Mouse (Mus musculus): ENCODE measurements around the gene Sar1b. TPM values are rescaled to one million over a fixed set of nuclear protein-coding genes. Genes with fewer than 3 reads are reported as not detected.

Sar1b gene
- polyA plus RNA-seq, 1 experiment from 2014 or later = 110 TPM

- Histone ChIP-seq H3K4me3 (ENCODE audit: low read length) (no peak overlapping the region), H3K36me3 (ENCODE audit: control insufficient read depth, insufficient read depth, low read length) (no peaks in the 10 kb centered on the region), H3K9ac (ENCODE audit: low read length) (no peak overlapping the region), H3K27me3 (ENCODE audit: control insufficient read depth, insufficient read depth, low read depth, low read length) (no peaks in the 10 kb centered on the region), H3K27ac (ENCODE audit: low read length) (no peak overlapping the region), H3K4me2 (ENCODE audit: low read depth, low read length) (no peak overlapping the region), H3K9me3 (ENCODE audit: control insufficient read depth, low read length) (no peaks in the 10 kb centered on the region), H3K4me1 (replicated peaks; ENCODE audit: control insufficient read depth, insufficient read depth, low read length) (no peaks in the 10 kb centered on the region)
- WGBS = 86% methylated on average over 11 of the region's 11 CpGs
- no peak for ATAC-seq (ENCODE audit: low read depth)
Observed at GRCm38 (mm10) chr11:51839973-51840372, 76.5 kb downstream of the Sar1b start.

- H3K27me3 ChIP-seq (ENCODE audit: control insufficient read depth, insufficient read depth, low read depth, low read length) = no peaks in the 10 kb centered on the region
Observed at GRCm38 (mm10) chr11:51840657-51841056, 77.2 kb downstream of the Sar1b start.

GRCm38 (mm10) chr11:51841149-51841548, 77.7 kb downstream of the Sar1b start:
- Histone ChIP-seq H3K27ac (ENCODE audit: low read length) (no peak overlapping the region), H3K4me2 (ENCODE audit: low read depth, low read length) (no peak overlapping the region)
- WGBS = 41% methylated on average over 9 of the region's 9 CpGs

More at GRCm38 (mm10) chr11:51840657-51841056, 77.2 kb downstream of the Sar1b start:
- Histone ChIP-seq H3K4me1 (replicated peaks; ENCODE audit: control insufficient read depth, insufficient read depth, low read length) (no peaks in the 10 kb centered on the region), H3K4me3 (ENCODE audit: low read length) (no peak overlapping the region), H3K9ac (ENCODE audit: low read length) (no peak overlapping the region), H3K9me3 (ENCODE audit: control insufficient read depth, low read length) (no peaks in the 10 kb centered on the region), H3K27ac (ENCODE audit: low read length) (no peak overlapping the region), H3K36me3 (ENCODE audit: control insufficient read depth, insufficient read depth, low read length) (no peaks in the 10 kb centered on the region), H3K4me2 (ENCODE audit: low read depth, low read length) (no peak overlapping the region)
- WGBS = 69% methylated on average over 9 of the region's 9 CpGs
- no peak for ATAC-seq (ENCODE audit: low read depth)

More at GRCm38 (mm10) chr11:51841149-51841548, 77.7 kb downstream of the Sar1b start:
- no peaks in the 10 kb centered on the region for H3K9me3 ChIP-seq (ENCODE audit: control insufficient read depth, low read length)
- no peaks in the 10 kb centered on the region for H3K36me3 ChIP-seq (ENCODE audit: control insufficient read depth, insufficient read depth, low read length)
- no peak overlapping the region for H3K4me3 ChIP-seq (ENCODE audit: low read length)
- no peaks in the 10 kb centered on the region for H3K4me1 ChIP-seq (replicated peaks; ENCODE audit: control insufficient read depth, insufficient read depth, low read length)
- H3K9ac ChIP-seq (ENCODE audit: low read length) = no peak overlapping the region
- no peak for ATAC-seq (ENCODE audit: low read depth)
- H3K27me3 ChIP-seq (ENCODE audit: control insufficient read depth, insufficient read depth, low read depth, low read length) = no peaks in the 10 kb centered on the region

Other genes starting within 250 kb of the Sar1b start
- gene Phykpl, start 178.9 kb upstream of the Sar1b start, polyA plus RNA-seq (2015; fragmentation: Nextera tagmentation; extraction: Ambion mirVana) = 17.6 and 18.9 TPM in 2 replicates
- 317 and 349 TPM in 2 replicates for gene Hnrnpab, start 156.8 kb upstream of the Sar1b start, polyA plus RNA-seq (2015; fragmentation: Nextera tagmentation; extraction: Ambion mirVana)
- 111 and 116 TPM in 2 replicates for gene Nhp2, start 144.0 kb upstream of the Sar1b start, polyA plus RNA-seq (2015; fragmentation: Nextera tagmentation; extraction: Ambion mirVana)
- gene Rmnd5b, start 127.8 kb upstream of the Sar1b start, polyA plus RNA-seq (2015; fragmentation: Nextera tagmentation; extraction: Ambion mirVana) = 41.1 and 41.8 TPM in 2 replicates
- 43.4 and 43.5 TPM in 2 replicates for gene N4bp3, start 112.8 kb upstream of the Sar1b start, polyA plus RNA-seq (2015; fragmentation: Nextera tagmentation; extraction: Ambion mirVana)
- gene D930048N14Rik, start 112.7 kb upstream of the Sar1b start, polyA plus RNA-seq (2015; fragmentation: Nextera tagmentation; extraction: Ambion mirVana) = 4.0 and 4.5 TPM in 2 replicates
- 103 and 104 TPM in 2 replicates for gene 0610009B22Rik, start 74.8 kb upstream of the Sar1b start, polyA plus RNA-seq (2015; fragmentation: Nextera tagmentation; extraction: Ambion mirVana)
- 12.4 and 13.1 TPM in 2 replicates for gene Sec24a, start 53 bp upstream of the Sar1b start, polyA plus RNA-seq (2015; fragmentation: Nextera tagmentation; extraction: Ambion mirVana)
- 2.8 and 2.9 TPM in 2 replicates for gene Jade2, start 94.0 kb downstream of the Sar1b start, polyA plus RNA-seq (2015; fragmentation: Nextera tagmentation; extraction: Ambion mirVana)
- gene Cdkn2aipnl, start 204.0 kb downstream of the Sar1b start, polyA plus RNA-seq (2015; fragmentation: Nextera tagmentation; extraction: Ambion mirVana) = 106 TPM in 2 replicates
- gene Ube2b, start 237.1 kb downstream of the Sar1b start, polyA plus RNA-seq (2015; fragmentation: Nextera tagmentation; extraction: Ambion mirVana) = 231 and 248 TPM in 2 replicates
- gene Cdkl3, start 240.5 kb downstream of the Sar1b start, polyA plus RNA-seq (2015; fragmentation: Nextera tagmentation; extraction: Ambion mirVana) = 7.8 and 9.4 TPM in 2 replicates

All from lung, embryonic 16.5 days (tissue).